Mouse (Mus musculus): ENCODE results near the gene Il1r2.

DNA sequence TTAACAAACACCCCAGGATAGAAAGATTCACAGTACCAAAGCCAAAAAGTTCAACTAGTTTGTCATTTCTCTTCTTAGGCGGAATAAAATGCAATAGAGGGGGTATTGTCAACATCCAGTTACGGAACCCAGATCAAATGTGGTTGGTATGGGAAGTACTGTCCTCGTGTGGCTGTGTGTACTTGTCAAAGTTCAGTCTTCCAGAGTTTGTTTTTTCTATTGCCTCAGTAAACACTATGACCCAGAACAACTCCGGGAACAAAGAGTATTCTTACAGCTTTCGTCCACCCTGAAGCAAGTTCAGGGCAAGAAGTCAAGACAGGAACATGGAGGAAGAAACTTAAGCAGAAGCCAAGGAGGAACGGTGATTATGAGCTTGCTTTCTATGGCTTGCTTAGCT is 82.2 kb downstream of the Il1r2 start:
- TF ChIP-seq CTCF (IDR thresholded peaks at IDR 0.05; ENCODE audit: borderline replicate concordance, insufficient read depth, low read length), result no peak
- no peak for TF ChIP-seq POLR2A (IDR thresholded peaks at IDR 0.05; ENCODE audit: low read depth, low read length)

Data from embryonic fibroblast, embryonic 13.5 days (primary cell).